Comparison of ENCODE assay signal across 8 mouse cellular contexts in genomic region chr19:45581257-45581656, GRCm38 (mm10). TPM values are rescaled to one million over a fixed set of nuclear protein-coding genes. Genes with fewer than 3 reads are reported as not detected.
DNase-seq lines count a peak whose midpoint lies in the region; ATAC-seq and TF ChIP-seq lines count a peak whose summit lies in the region.

No protein-coding gene starts in this region.

- peak; percentile 93 to 99 (median 95) for TF ChIP-seq CTCF in MEL (IDR thresholded peaks at IDR 0.05 in 2 of 3, conservative IDR thresholded peaks at IDR 0.05 in 1 of 3; ENCODE audit: control insufficient read depth in 1 of 3, insufficient read depth in 1 of 3, low read depth in 2 of 3, low read length in 3 of 3, poor library complexity in 1 of 3, severe bottlenecking in 1 of 3)
- TF ChIP-seq CTCF in small intestine, adult 2 months (IDR thresholded peaks at IDR 0.05; ENCODE audit: extremely low read depth, insufficient read length, insufficient replicate concordance, low read depth, low read length): peak; percentile 50; the same call in 1 of the 2 replicates

- no peaks in the 10 kb centered on the region; a peak in 1 of 4 replicates for H3K36me3 ChIP-seq in MEL (ENCODE audit: control insufficient read depth in 1 of 2, insufficient read depth in 2 of 2, low read length in 2 of 2)
- peaks cover 44% of the 10 kb centered on the region for H3K36me3 ChIP-seq in liver, embryonic 12.5 days
- peaks cover 11% of the 10 kb centered on the region; the same call in 1 of the 2 replicates for H3K36me3 ChIP-seq in small intestine, adult 2 months (ENCODE audit: control insufficient read depth, insufficient read depth, low read length)
- H3K36me3 ChIP-seq in neural tube, embryonic 15.5 days: peaks cover 30% of the 10 kb centered on the region

- H3K27me3 ChIP-seq in MEL (ENCODE audit: control insufficient read depth in 1 of 2, insufficient read depth in 2 of 2, low read length in 2 of 2): no peaks in the 10 kb centered on the region
- H3K27me3 ChIP-seq in liver, embryonic 12.5 days (replicated peaks): no peaks in the 10 kb centered on the region
- no peaks in the 10 kb centered on the region for H3K27me3 ChIP-seq in small intestine, adult 2 months (ENCODE audit: control insufficient read depth, insufficient read depth, low read length)
- H3K27me3 ChIP-seq in neural tube, embryonic 15.5 days (replicated peaks): peaks cover under 1% of the 10 kb centered on the region; the same call in 1 of the 2 replicates

- 25% methylated on average over 3 of the region's 3 CpGs for WGBS in liver, embryonic 12.5 days (ENCODE audit: insufficient replicate concordance)
- WGBS in small intestine, adult 2 months: 66% methylated on average over 3 of the region's 3 CpGs
- WGBS in neural tube, embryonic 15.5 days: 50% methylated on average over 3 of the region's 3 CpGs

- no peak overlapping the region for H3K9ac ChIP-seq in MEL (ENCODE audit: control insufficient read depth, low read depth, low read length, poor library complexity, severe bottlenecking)
- H3K9ac ChIP-seq in liver, embryonic 12.5 days: no peak overlapping the region
- no peak overlapping the region for H3K9ac ChIP-seq in neural tube, embryonic 15.5 days (replicated peaks)

- no peak overlapping the region for H3K27ac ChIP-seq in MEL (ENCODE audit: control insufficient read depth, low read depth, low read length)
- no peak overlapping the region for H3K27ac ChIP-seq in liver, embryonic 12.5 days
- H3K27ac ChIP-seq in small intestine, adult 2 months (ENCODE audit: insufficient read depth, low read depth, low read length): no peak overlapping the region
- H3K27ac ChIP-seq in neural tube, embryonic 15.5 days (replicated peaks): no peak overlapping the region

- no peak for TF ChIP-seq POLR2A in MEL (IDR thresholded peaks at IDR 0.05; ENCODE audit: control insufficient read depth in 1 of 2, insufficient read depth in 1 of 2, low read depth in 1 of 2, low read length in 2 of 2, poor library complexity in 1 of 2)
- no peak for TF ChIP-seq POLR2A in small intestine, adult 2 months (IDR thresholded peaks at IDR 0.05; ENCODE audit: low read depth, low read length)

- ATAC-seq in liver, embryonic 12.5 days: peak; percentile 56
- ATAC-seq in neural tube, embryonic 15.5 days (ENCODE audit: low FRiP score): no peak

- no peaks in the 10 kb centered on the region for H3K9me3 ChIP-seq in MEL (replicated peaks; ENCODE audit: insufficient read depth, low read length)
- no peaks in the 10 kb centered on the region for H3K9me3 ChIP-seq in liver, embryonic 12.5 days (replicated peaks)
- no peaks in the 10 kb centered on the region for H3K9me3 ChIP-seq in neural tube, embryonic 15.5 days (replicated peaks)

- no peaks in the 10 kb centered on the region for H3K79me2 ChIP-seq in MEL (ENCODE audit: control insufficient read depth, insufficient read depth, low read length, poor library complexity)

- intact Hi-C loops in heart, postnatal 25 days (cut with DNase I): no loop called here

- TF ChIP-seq EP300 in MEL (IDR thresholded peaks at IDR 0.05; ENCODE audit: low read depth in 1 of 2, low read length in 2 of 2): peak in 1 of 2 experiments; percentile 44; a peak in 2 of 4 replicates

- no peak overlapping the region for H3K4me3 ChIP-seq in MEL (ENCODE audit: control insufficient read depth in 1 of 2, insufficient read depth in 1 of 2, low read depth in 2 of 2, low read length in 2 of 2)
- no peak overlapping the region for H3K4me3 ChIP-seq in liver, embryonic 12.5 days
- H3K4me3 ChIP-seq in small intestine, adult 2 months (ENCODE audit: low read depth, low read length): no peak overlapping the region
- H3K4me3 ChIP-seq in neural tube, embryonic 15.5 days (replicated peaks): no peak overlapping the region

- no peaks in the 10 kb centered on the region; a peak in 1 of 4 replicates for H3K4me1 ChIP-seq in MEL (ENCODE audit: control insufficient read depth in 1 of 2, insufficient read depth in 2 of 2, low read length in 2 of 2)
- peaks cover 28% of the 10 kb centered on the region for H3K4me1 ChIP-seq in liver, embryonic 12.5 days
- H3K4me1 ChIP-seq in small intestine, adult 2 months (ENCODE audit: control insufficient read depth, insufficient read depth, insufficient read length, low read length): peaks cover 12% of the 10 kb centered on the region
- H3K4me1 ChIP-seq in neural tube, embryonic 15.5 days: peaks cover 17% of the 10 kb centered on the region

- no peak overlapping the region for H3K4me2 ChIP-seq in liver, embryonic 12.5 days
- H3K4me2 ChIP-seq in neural tube, embryonic 15.5 days: no peak overlapping the region

- peak; percentile 71 for DNase-seq in heart, postnatal 4 days
- no peak for DNase-seq in heart, postnatal 25 days (ENCODE audit: low spot score)
- DNase-seq in A20 (ENCODE audit: low read depth, low spot score) (peak; percentile 73), MEL (ENCODE audit: low read depth, low spot score) (peak; percentile 93)
- peak; percentile 60 for DNase-seq in embryo, embryonic 11 days

- TF ChIP-seq RAD21 in MEL (IDR thresholded peaks at IDR 0.05; ENCODE audit: low read depth, low read length): peak; percentile 85

TF ChIP-seq in MEL, 35 proteins besides CTCF, POLR2A, EP300 and RAD21:
- TF ChIP-seq MYB (IDR thresholded peaks at IDR 0.05; ENCODE audit: low read depth, low read length): no peak
- no peak for TF ChIP-seq TCF12 (IDR thresholded peaks at IDR 0.05; ENCODE audit: low read depth, low read length)
- no peak for TF ChIP-seq GABPA (IDR thresholded peaks at IDR 0.05; ENCODE audit: low read depth, low read length)
- no peak for TF ChIP-seq UBTF (IDR thresholded peaks at IDR 0.05; ENCODE audit: borderline replicate concordance, insufficient read depth, low read depth, low read length)
- TF ChIP-seq SMC3 (IDR thresholded peaks at IDR 0.05; ENCODE audit: low read depth, low read length): peak; percentile 96
- TF ChIP-seq NELFE (IDR thresholded peaks at IDR 0.05; ENCODE audit: low read depth, low read length): no peak; the same call in 1 of the 2 replicates
- peak; percentile 84 for TF ChIP-seq ZC3H11A (IDR thresholded peaks at IDR 0.05; ENCODE audit: low read depth, low read length)
- TF ChIP-seq RCOR1 (IDR thresholded peaks at IDR 0.05; ENCODE audit: low read depth, low read length): 0 out of 2 replicates have a peak, but pooled peaks have one; percentile 26
- peak; percentile 53; the same call in 1 of the 2 replicates for TF ChIP-seq MYC (IDR thresholded peaks at IDR 0.05; ENCODE audit: low read depth, low read length)
- no peak for TF ChIP-seq MAZ (IDR thresholded peaks at IDR 0.05; ENCODE audit: low read depth, low read length)
- TF ChIP-seq BHLHE40 (IDR thresholded peaks at IDR 0.05; ENCODE audit: borderline replicate concordance, low read depth, low read length): 0 out of 2 replicates have a peak, but pooled peaks have one; percentile 32
- no peak for TF ChIP-seq MEF2A (IDR thresholded peaks at IDR 0.05; ENCODE audit: extremely low read depth, insufficient replicate concordance, low read depth, low read length, poor library complexity, severe bottlenecking)
- TF ChIP-seq SIN3A (IDR thresholded peaks at IDR 0.05; ENCODE audit: low read length): peak; percentile 39; the same call in 1 of the 2 replicates
- 0 out of 2 replicates have a peak, but pooled peaks have one; percentile 23 for TF ChIP-seq TBP (IDR thresholded peaks at IDR 0.05; ENCODE audit: low read depth, low read length)
- TF ChIP-seq ZNF384 (IDR thresholded peaks at IDR 0.05; ENCODE audit: low read depth, low read length): peak; percentile 45; the same call in 1 of the 2 replicates
- peak; percentile 48; the same call in 1 of the 2 replicates for TF ChIP-seq HCFC1 (IDR thresholded peaks at IDR 0.05; ENCODE audit: low read depth, low read length)
- no peak for TF ChIP-seq CHD2 (IDR thresholded peaks at IDR 0.05; ENCODE audit: low read length)
- no peak for TF ChIP-seq USF2 (IDR thresholded peaks at IDR 0.05; ENCODE audit: borderline replicate concordance in 1 of 2, insufficient read depth in 1 of 2, low read depth in 1 of 2, low read length in 2 of 2)
- TF ChIP-seq MAX (IDR thresholded peaks at IDR 0.05; ENCODE audit: low read length): no peak
- TF ChIP-seq ELF1 (IDR thresholded peaks at IDR 0.05; ENCODE audit: low read depth, low read length): 0 out of 2 replicates have a peak, but pooled peaks have one; percentile 47
- TF ChIP-seq POLR2AphosphoS2 (IDR thresholded peaks at IDR 0.05; ENCODE audit: low read length): no peak

RNA-seq across cellular contexts. Expression of gene Gm17018, which starts 20.8 kb away (rescaled TPM):
- 10 to 100 TPM; 17.2 to 22.8 TPM for total RNA-seq in heart, postnatal 4 days (2021)
- total RNA-seq in heart, postnatal 25 days (2021): 10 to 100 TPM; 19.5 to 21.5 TPM
- 31.7 and 34.9 TPM in 2 replicates for total RNA-seq in MEL (2012; rRNA removed)
- 10 to 100 TPM in 1 of 2 experiments, not detected in 1; 62.6 TPM for polyA plus RNA-seq in MEL (2012; ENCODE audit: insufficient read depth in 1 of 2, insufficient read length in 2 of 2, low read depth in 1 of 2, low replicate concordance in 2 of 2, missing spikeins in 1 of 2)
- 21.4 and 25.5 TPM in 2 replicates for polyA plus RNA-seq in liver, embryonic 12.5 days (2016; fragmentation: Nextera tagmentation; extraction: Ambion mirVana)
- 2.2 and 3.0 TPM in 2 replicates for polyA plus RNA-seq in small intestine, adult 2 months (2012; rRNA removed)
- polyA plus RNA-seq in neural tube, embryonic 15.5 days (2015; fragmentation: Nextera tagmentation; extraction: Ambion mirVana): 76.7 and 80.3 TPM in 2 replicates

RNA-seq across cellular contexts. Expression of gene Poll, which starts 20.9 kb away (rescaled TPM):
- 1 to 10 TPM; 8.1 to 8.5 TPM for total RNA-seq in heart, postnatal 4 days (2021)
- total RNA-seq in heart, postnatal 25 days (2021): 10 to 100 TPM in 1 of 2 experiments, 1 to 10 TPM in 1; 9.3 to 10.2 TPM
- total RNA-seq in MEL (2012; rRNA removed): 14.9 and 16.4 TPM in 2 replicates
- 10 to 100 TPM in 1 of 2 experiments, not detected in 1; 19.0 TPM for polyA plus RNA-seq in MEL (2012; ENCODE audit: insufficient read depth in 1 of 2, insufficient read length in 2 of 2, low read depth in 1 of 2, low replicate concordance in 2 of 2, missing spikeins in 1 of 2)
- polyA plus RNA-seq in liver, embryonic 12.5 days (2016; fragmentation: Nextera tagmentation; extraction: Ambion mirVana): 9.2 and 9.9 TPM in 2 replicates
- polyA plus RNA-seq in small intestine, adult 2 months (2012; rRNA removed): 4.2 and 7.2 TPM in 2 replicates
- 11.0 and 11.6 TPM in 2 replicates for polyA plus RNA-seq in neural tube, embryonic 15.5 days (2015; fragmentation: Nextera tagmentation; extraction: Ambion mirVana)
